In genomic region chr9:107514303-107514955, GRCm38 (mm10) we compare ENCODE assay signal across 7 mouse cellular contexts. TPM values are rescaled to one million over a fixed set of nuclear protein-coding genes. Genes with fewer than 3 reads are reported as not detected.
DNase-seq lines count a peak whose midpoint lies in the region; ATAC-seq lines count a peak whose summit lies in the region.

No protein-coding gene starts in this region.

- peak; percentile 79 to 94 for DNase-seq in adrenal gland, adult (ENCODE audit: inconsistent age in 2 of 2, low spot score in 1 of 2)
- peak; percentile 96 for DNase-seq in cerebellum, postnatal 25 days
- peak; percentile 80 for DNase-seq in gastrocnemius, adult 18-20 months (ENCODE audit: low spot score)
- peak; percentile 96 for DNase-seq in limb, embryonic 10.5 days (ENCODE audit: low spot score)
- peak; percentile 45 to 75 for DNase-seq in spleen, adult 18-20 months

- no peaks in the 10 kb centered on the region for H3K9me3 ChIP-seq in intestine, embryonic 16.5 days (ENCODE audit: control insufficient read depth, low read length)
- H3K9me3 ChIP-seq in limb, embryonic 10.5 days (replicated peaks), result no peaks in the 10 kb centered on the region
- H3K9me3 ChIP-seq in midbrain, embryonic 16.5 days (replicated peaks; ENCODE audit: control insufficient read depth, low read length, poor library complexity, severe bottlenecking), result no peaks in the 10 kb centered on the region

- H3K27ac ChIP-seq in intestine, embryonic 16.5 days (ENCODE audit: low read length), result no peak overlapping the region
- no peak overlapping the region for H3K27ac ChIP-seq in limb, embryonic 10.5 days
- no peak overlapping the region for H3K27ac ChIP-seq in midbrain, embryonic 16.5 days (ENCODE audit: low read length)

- 16% methylated on average over 14 of the region's 14 CpGs for WGBS in intestine, embryonic 16.5 days
- WGBS in limb, embryonic 10.5 days, result 21% methylated on average over 14 of the region's 14 CpGs
- WGBS in midbrain, embryonic 16.5 days, result 24% methylated on average over 14 of the region's 14 CpGs

- H3K9ac ChIP-seq in intestine, embryonic 16.5 days (ENCODE audit: low read depth, low read length), result no peak overlapping the region
- no peak overlapping the region for H3K9ac ChIP-seq in midbrain, embryonic 16.5 days (ENCODE audit: low read depth, low read length)

- no peaks in the 10 kb centered on the region for H3K36me3 ChIP-seq in intestine, embryonic 16.5 days (ENCODE audit: control insufficient read depth, insufficient read depth, low read length)
- no peaks in the 10 kb centered on the region for H3K36me3 ChIP-seq in limb, embryonic 10.5 days
- peaks cover 6% of the 10 kb centered on the region for H3K36me3 ChIP-seq in midbrain, embryonic 16.5 days (ENCODE audit: control insufficient read depth, insufficient read depth, low read length)

- ATAC-seq in intestine, embryonic 16.5 days, result peak; percentile 53
- ATAC-seq in midbrain, embryonic 16.5 days, result peak; percentile 63

- H3K4me3 ChIP-seq in intestine, embryonic 16.5 days (ENCODE audit: low read length), result no peak overlapping the region
- no peak overlapping the region for H3K4me3 ChIP-seq in limb, embryonic 10.5 days
- no peak overlapping the region for H3K4me3 ChIP-seq in midbrain, embryonic 16.5 days (ENCODE audit: low read depth, low read length)

- H3K4me1 ChIP-seq in intestine, embryonic 16.5 days (ENCODE audit: control insufficient read depth, insufficient read depth, low read length), result no peaks in the 10 kb centered on the region
- peaks cover 22% of the 10 kb centered on the region for H3K4me1 ChIP-seq in limb, embryonic 10.5 days
- H3K4me1 ChIP-seq in midbrain, embryonic 16.5 days (ENCODE audit: control insufficient read depth, insufficient read depth, low read length), result peaks cover 13% of the 10 kb centered on the region; the same call in 1 of the 2 replicates

- H3K27me3 ChIP-seq in intestine, embryonic 16.5 days (replicated peaks; ENCODE audit: control insufficient read depth, insufficient read depth, low read length), result no peaks in the 10 kb centered on the region
- H3K27me3 ChIP-seq in limb, embryonic 10.5 days (ENCODE audit: low read depth, poor library complexity, severe bottlenecking), result peaks cover 83% of the 10 kb centered on the region
- H3K27me3 ChIP-seq in midbrain, embryonic 16.5 days (ENCODE audit: control insufficient read depth, insufficient read depth, low read depth, low read length), result no peaks in the 10 kb centered on the region

- H3K4me2 ChIP-seq in intestine, embryonic 16.5 days (ENCODE audit: low read depth, low read length), result no peak overlapping the region
- H3K4me2 ChIP-seq in midbrain, embryonic 16.5 days (ENCODE audit: low read length), result no peak overlapping the region

RNA-seq across cellular contexts. Expression of gene Tmem115, which starts 19.3 kb away (rescaled TPM):
- total RNA-seq in gastrocnemius, adult 18-20 months (2021), result 10 to 100 TPM; 16.3 to 17.1 TPM
- 39.4 and 40.6 TPM in 2 replicates for polyA plus RNA-seq in intestine, embryonic 16.5 days (2015; fragmentation: Nextera tagmentation; extraction: Ambion mirVana)
- polyA plus RNA-seq in limb, embryonic 10.5 days (2016; fragmentation: Nextera tagmentation; extraction: Ambion mirVana), result 41.3 and 43.5 TPM in 2 replicates
- polyA plus RNA-seq in midbrain, embryonic 16.5 days (2015; fragmentation: Nextera tagmentation; extraction: Ambion mirVana), result 45.2 and 47.2 TPM in 2 replicates

RNA-seq across cellular contexts. Expression of gene Cyb561d2, which starts 27.6 kb away (rescaled TPM):
- total RNA-seq in gastrocnemius, adult 18-20 months (2021), result 1 to 10 TPM; 3.0 to 4.1 TPM
- polyA plus RNA-seq in intestine, embryonic 16.5 days (2015; fragmentation: Nextera tagmentation; extraction: Ambion mirVana), result 39.2 and 39.9 TPM in 2 replicates
- 13.2 and 15.8 TPM in 2 replicates for polyA plus RNA-seq in limb, embryonic 10.5 days (2016; fragmentation: Nextera tagmentation; extraction: Ambion mirVana)
- 44.4 and 50.7 TPM in 2 replicates for polyA plus RNA-seq in midbrain, embryonic 16.5 days (2015; fragmentation: Nextera tagmentation; extraction: Ambion mirVana)

RNA-seq across cellular contexts. Expression of gene Nprl2, which starts 27.6 kb away (rescaled TPM):
- 10 to 100 TPM; 10.7 to 13.7 TPM for total RNA-seq in gastrocnemius, adult 18-20 months (2021)
- polyA plus RNA-seq in intestine, embryonic 16.5 days (2015; fragmentation: Nextera tagmentation; extraction: Ambion mirVana), result 39.1 and 39.8 TPM in 2 replicates
- 34.0 and 37.3 TPM in 2 replicates for polyA plus RNA-seq in limb, embryonic 10.5 days (2016; fragmentation: Nextera tagmentation; extraction: Ambion mirVana)
- polyA plus RNA-seq in midbrain, embryonic 16.5 days (2015; fragmentation: Nextera tagmentation; extraction: Ambion mirVana), result 76.2 and 82.2 TPM in 2 replicates

RNA-seq across cellular contexts. Expression of gene Zmynd10, which starts 32.7 kb away (rescaled TPM):
- under 1 TPM; 0.40 to 0.68 TPM for total RNA-seq in gastrocnemius, adult 18-20 months (2021)
- polyA plus RNA-seq in intestine, embryonic 16.5 days (2015; fragmentation: Nextera tagmentation; extraction: Ambion mirVana), result 2.3 and 2.5 TPM in 2 replicates
- 0.25 and 0.33 TPM in 2 replicates for polyA plus RNA-seq in limb, embryonic 10.5 days (2016; fragmentation: Nextera tagmentation; extraction: Ambion mirVana)
- 3.5 and 6.1 TPM in 2 replicates for polyA plus RNA-seq in midbrain, embryonic 16.5 days (2015; fragmentation: Nextera tagmentation; extraction: Ambion mirVana)

RNA-seq across cellular contexts. Expression of gene Rassf1, which starts 36.9 kb away (rescaled TPM):
- total RNA-seq in gastrocnemius, adult 18-20 months (2021), result 10 to 100 TPM; 11.9 to 13.6 TPM
- polyA plus RNA-seq in intestine, embryonic 16.5 days (2015; fragmentation: Nextera tagmentation; extraction: Ambion mirVana), result 52.5 and 53.7 TPM in 2 replicates
- polyA plus RNA-seq in limb, embryonic 10.5 days (2016; fragmentation: Nextera tagmentation; extraction: Ambion mirVana), result 55.3 and 57.4 TPM in 2 replicates
- polyA plus RNA-seq in midbrain, embryonic 16.5 days (2015; fragmentation: Nextera tagmentation; extraction: Ambion mirVana), result 45.3 and 49.4 TPM in 2 replicates
